ENCODE assay signal across 12 mouse cellular contexts in genomic region chr11:119213166-119213885, GRCm38 (mm10). TPM values are rescaled to one million over a fixed set of nuclear protein-coding genes. Genes with fewer than 3 reads are reported as not detected.
A peak's percentile ranks its signal among the peaks of the same experiment; 100 is the strongest.
DNase-seq lines count a peak whose midpoint lies in the region; ATAC-seq and TF ChIP-seq lines count a peak whose summit lies in the region.
"Had no signal": no experiment of that assay in that cellular context is flagged by ENCODE, and none has a peak within 500 bp of the region (broad histone marks: within the 10 kb centered on the region; RNA-seq: fewer than 3 reads in every experiment).

No protein-coding gene starts in this region.

- DNase-seq in hindbrain, postnatal 0 days (ENCODE audit: low spot score) = no peak
- peak; percentile 86 for DNase-seq in ES-CJ7 (ENCODE audit: low read depth, low spot score)
- DNase-seq in Muller cell, postnatal 12 days (ENCODE audit: inconsistent ontology term) = peak; percentile 33
- DNase-seq in kidney, adult 8-10 months = peak; percentile 76 to 81
- no peak for DNase-seq in left cerebral cortex, postnatal 14 days (ENCODE audit: low spot score in 2 of 2)
- no peak for DNase-seq in gastrocnemius, postnatal 14 days
- no peak for DNase-seq in urinary bladder, postnatal 25 days (ENCODE audit: low spot score)
- DNase-seq: lung, adult 2 months; midbrain, embryonic 14.5 days had no signal

- no peak for TF ChIP-seq CTCF in hindbrain, postnatal 0 days (IDR thresholded peaks at IDR 0.05; ENCODE audit: low read depth)

- H3K9me3 ChIP-seq in hindbrain, postnatal 0 days (ENCODE audit: low read length) = no peaks in the 10 kb centered on the region
- no peaks in the 10 kb centered on the region for H3K9me3 ChIP-seq in hindbrain, embryonic 12.5 days (replicated peaks)
- H3K9me3 ChIP-seq: embryonic facial prominence, embryonic 13.5 days had no signal

- no peaks in the 10 kb centered on the region for H3K36me3 ChIP-seq in hindbrain, postnatal 0 days (ENCODE audit: insufficient read depth, low read length)
- peaks cover 18% of the 10 kb centered on the region for H3K36me3 ChIP-seq in hindbrain, embryonic 12.5 days

- no peak overlapping the region for H3K9ac ChIP-seq in hindbrain, postnatal 0 days (replicated peaks; ENCODE audit: low read length)
- no peak overlapping the region for H3K9ac ChIP-seq in hindbrain, embryonic 12.5 days
- H3K9ac ChIP-seq: embryonic facial prominence, embryonic 13.5 days had no signal

- no peaks in the 10 kb centered on the region for H3K27me3 ChIP-seq in hindbrain, postnatal 0 days (ENCODE audit: insufficient read depth, low read length)
- no peaks in the 10 kb centered on the region for H3K27me3 ChIP-seq in hindbrain, embryonic 12.5 days
- H3K27me3 ChIP-seq: embryonic facial prominence, embryonic 13.5 days had no signal

- H3K4me1 ChIP-seq in hindbrain, postnatal 0 days (ENCODE audit: insufficient read depth, low read length) = peaks cover 54% of the 10 kb centered on the region
- peaks cover 60% of the 10 kb centered on the region for H3K4me1 ChIP-seq in hindbrain, embryonic 12.5 days

- intact Hi-C loops in left cerebral cortex, postnatal 14 days (cut with DNase I) = no loop called here
- intact Hi-C loops in gastrocnemius, postnatal 14 days (cut with DNase I; ENCODE audit: low total_unique reads) = no loop called here

- no peak for ATAC-seq in hindbrain, postnatal 0 days
- no peak for ATAC-seq in hindbrain, embryonic 12.5 days (ENCODE audit: low FRiP score)

- no peak overlapping the region for H3K4me2 ChIP-seq in hindbrain, postnatal 0 days (ENCODE audit: low read depth, low read length)
- no peak overlapping the region for H3K4me2 ChIP-seq in hindbrain, embryonic 12.5 days (replicated peaks)
- H3K4me2 ChIP-seq: embryonic facial prominence, embryonic 13.5 days had no signal

- 53% methylated on average over 19 of the region's 19 CpGs for WGBS in hindbrain, postnatal 0 days
- WGBS in hindbrain, embryonic 12.5 days = 65% methylated on average over 19 of the region's 19 CpGs

- peak overlapping the region; percentile 20; the same call in 1 of the 2 replicates for H3K27ac ChIP-seq in hindbrain, postnatal 0 days
- H3K27ac ChIP-seq in hindbrain, embryonic 12.5 days = no peak overlapping the region

- H3K4me3 ChIP-seq in hindbrain, postnatal 0 days (ENCODE audit: low read length) = no peak overlapping the region
- no peak overlapping the region for H3K4me3 ChIP-seq in hindbrain, embryonic 12.5 days
- H3K4me3 ChIP-seq: embryonic facial prominence, embryonic 13.5 days had no signal

RNA-seq across cellular contexts. Expression of gene Tbc1d16, which starts 15.0 kb away (rescaled TPM):
- 161 and 182 TPM in 2 replicates for total RNA-seq in hindbrain, postnatal 0 days (2014; rRNA removed)
- 42.1 and 43.9 TPM in 2 replicates for polyA plus RNA-seq in hindbrain, postnatal 0 days (2015; fragmentation: Nextera tagmentation; extraction: Ambion mirVana)
- 34.7 and 36.7 TPM in 2 replicates for polyA plus RNA-seq in hindbrain, embryonic 12.5 days (2016; fragmentation: Nextera tagmentation; extraction: Ambion mirVana)
- 10 to 100 TPM; 51.3 to 56.4 TPM for total RNA-seq in left cerebral cortex, postnatal 14 days (2021)
- 10 to 100 TPM; 14.3 to 18.5 TPM for total RNA-seq in gastrocnemius, postnatal 14 days (2021)

RNA-seq across cellular contexts. Expression of gene Ccdc40, which starts 15.0 kb away (rescaled TPM):
- total RNA-seq in hindbrain, postnatal 0 days (2014; rRNA removed) = 11.5 and 12.5 TPM in 2 replicates
- 9.7 and 10.3 TPM in 2 replicates for polyA plus RNA-seq in hindbrain, postnatal 0 days (2015; fragmentation: Nextera tagmentation; extraction: Ambion mirVana)
- 19.1 and 20.5 TPM in 2 replicates for polyA plus RNA-seq in hindbrain, embryonic 12.5 days (2016; fragmentation: Nextera tagmentation; extraction: Ambion mirVana)
- total RNA-seq in left cerebral cortex, postnatal 14 days (2021) = 1 to 10 TPM; 1.1 to 1.8 TPM
- not detected for total RNA-seq in gastrocnemius, postnatal 14 days (2021)
- total RNA-seq: neutrophil, adult 5-6 weeks had no signal

RNA-seq across cellular contexts. Expression of gene Gaa, which starts 54.4 kb away (rescaled TPM):
- 223 and 230 TPM in 2 replicates for total RNA-seq in hindbrain, postnatal 0 days (2014; rRNA removed)
- polyA plus RNA-seq in hindbrain, postnatal 0 days (2015; fragmentation: Nextera tagmentation; extraction: Ambion mirVana) = 123 and 128 TPM in 2 replicates
- polyA plus RNA-seq in hindbrain, embryonic 12.5 days (2016; fragmentation: Nextera tagmentation; extraction: Ambion mirVana) = 49.3 and 52.4 TPM in 2 replicates
- total RNA-seq in left cerebral cortex, postnatal 14 days (2021) = 100 to 1,000 TPM; 142 to 157 TPM
- 10 to 100 TPM; 79.1 to 81.6 TPM for total RNA-seq in gastrocnemius, postnatal 14 days (2021)

Comparison
In these comparisons a context has a peak if more than half of its experiments do, and no peak if none do; other contexts are left out.
1. DNase-seq: peak in ES-CJ7 (single experiment), Muller cell, postnatal 12 days (single experiment) and kidney, adult 8-10 months (2 of 2); none in hindbrain, postnatal 0 days (single experiment), left cerebral cortex, postnatal 14 days (0 of 2), gastrocnemius, postnatal 14 days (single experiment) and urinary bladder, postnatal 25 days (single experiment).